Mouse (Mus musculus) olfactory bulb, adult 2 months (tissue): ENCODE measurements around the gene Nim1k.

Experiments used
- CTCF ChIP-seq: fragments of 200-500 bp; IDR thresholded peaks from 2 replicates; pipeline ENCODE4 v1.5.1; 2012; ENCODE audit warnings: low read depth, mild to moderate bottlenecking, low read length, moderate library complexity; ENCODE audit not compliant: insufficient read depth
- POLR2A ChIP-seq: fragments of 200-500 bp; IDR thresholded peaks from 2 replicates; pipeline ENCODE4 v1.6.1; 2012; ENCODE audit warnings: mild to moderate bottlenecking, low read depth, low read length, moderate library complexity; ENCODE audit not compliant: insufficient read depth

DNA sequence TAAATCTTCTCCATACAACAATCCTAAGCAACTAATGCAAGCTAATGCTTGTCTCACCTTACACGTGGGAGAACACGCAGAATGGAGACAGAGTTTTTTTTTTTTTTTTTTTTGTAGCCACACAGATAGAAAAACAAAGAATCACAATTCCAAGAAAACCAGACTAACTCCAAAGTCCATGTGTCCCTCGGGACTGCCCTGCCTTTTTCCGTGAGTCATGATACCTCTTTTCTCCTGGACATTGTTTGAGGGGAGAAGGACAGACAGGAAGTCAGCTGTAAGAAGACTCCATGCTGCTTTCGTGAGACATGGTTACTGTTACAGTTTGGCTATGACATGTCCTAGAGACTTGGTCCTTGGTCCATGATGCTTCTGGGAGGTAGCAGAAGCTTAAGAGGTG lies 32.3 kb downstream of the Nim1k start:
- no peak for TF ChIP-seq POLR2A
- no peak for TF ChIP-seq CTCF
